Mouse (Mus musculus) lung, postnatal 0 days (tissue): ENCODE data around the gene Trmt2b. TPM values are rescaled to one million over a fixed set of nuclear protein-coding genes. Genes with fewer than 3 reads are reported as not detected.
"Not testable (repeated sequence)": the region's sequence is repeated elsewhere in the genome, so short reads cannot be mapped to it uniquely, and the experiment has no call there.

Experiments used
- ATAC-seq: fragments of 200-750 bp; cut with Nextera tagmentation; 2 replicates; pipeline ENCODE4 v1.8.0; 2017; ENCODE audit warnings: moderate library complexity
- DNase-seq: peaks from one replicate; pipeline ENCODE4 v3.0.0-alpha.2; 2016; ENCODE audit warnings: low spot score
- H3K27ac ChIP-seq: fragments of 300-500 bp; sonication (generic); 2 replicates; pipeline ENCODE4 v1.5.1; 2014; ENCODE audit warnings: antibody characterized with exemption, mild to moderate bottlenecking, low read length, mixed read lengths
- H3K27me3 ChIP-seq: fragments of 300-500 bp; sonication (generic); replicated peaks from 2 replicates; pipeline ENCODE4 v1.6.1; 2014; ENCODE audit warnings: low read length, mixed read lengths; ENCODE audit not compliant: insufficient read depth
- H3K36me3 ChIP-seq: fragments of 300-500 bp; sonication (generic); 2 replicates; pipeline ENCODE4 v1.6.1; 2014; ENCODE audit warnings: low read length, mixed read lengths; ENCODE audit not compliant: insufficient read depth
- H3K4me1 ChIP-seq: fragments of 300-500 bp; sonication (generic); 2 replicates; pipeline ENCODE4 v1.6.1; 2014; ENCODE audit warnings: antibody characterized with exemption, low read depth, low read length, mixed read lengths; ENCODE audit not compliant: insufficient read depth
- H3K4me2 ChIP-seq: fragments of 300-500 bp; sonication (generic); replicated peaks from 2 replicates; pipeline ENCODE4 v1.6.1; 2014; ENCODE audit warnings: low read depth, mild to moderate bottlenecking, low read length, moderate library complexity, mixed read lengths
- H3K4me3 ChIP-seq: fragments of 300-500 bp; sonication (generic); 2 replicates; pipeline ENCODE4 v1.5.1; 2014; ENCODE audit warnings: low read depth, low read length
- H3K9ac ChIP-seq: fragments of 300-500 bp; sonication (generic); replicated peaks from 2 replicates; pipeline ENCODE4 v1.6.1; 2014; ENCODE audit warnings: low read depth, mild to moderate bottlenecking
- H3K9me3 ChIP-seq: fragments of 300-500 bp; sonication (generic); 2 replicates; pipeline ENCODE4 v1.6.1; 2016; ENCODE audit warnings: low read length, mixed read lengths
- CTCF ChIP-seq: IDR thresholded peaks from 2 replicates; pipeline ENCODE4 v1.5.1; 2016; ENCODE audit warnings: antibody characterized with exemption, mild to moderate bottlenecking
- EP300 ChIP-seq: IDR thresholded peaks from 2 replicates; pipeline ENCODE4 v1.6.1; 2016; ENCODE audit warnings: antibody characterized with exemption, mild to moderate bottlenecking, control low read depth
- WGBS: fragments of 180-500 bp; shearing (Covaris S2); extraction: QIAGEN DNeasy Blood & Tissue Kit; methylation state at CpG from one replicate; pipeline ENCODE4 v1.1.7; 2014; 5-methylcytosine and 5-hydroxymethylcytosine counted together
- polyA plus RNA-seq: library from polyadenylated mRNA; unstranded; fragments of >200 nt; fragmentation: Nextera tagmentation; extraction: Ambion mirVana; gene quantifications from 2 replicates; pipeline ENCODE4 v1.2.1, GENCODE M21; 2015

Trmt2b gene
- polyA plus RNA-seq, 1 experiment from 2014 or later = 9.2 TPM

- TF ChIP-seq CTCF = no peak
- TF ChIP-seq EP300 = no peak
- Histone ChIP-seq H3K9ac (no peak overlapping the region), H3K27ac (no peak overlapping the region), H3K4me3 (no peak overlapping the region), H3K27me3 (no peaks in the 10 kb centered on the region), H3K4me2 (no peak overlapping the region), H3K4me1 (no peaks in the 10 kb centered on the region), H3K9me3 (no peaks in the 10 kb centered on the region), H3K36me3 (no peaks in the 10 kb centered on the region)
- WGBS = 88% methylated on average over 1 of the region's 1 CpGs
- no peak for DNase-seq
- no peak for ATAC-seq
These were observed 43.7 kb downstream of the Trmt2b start for GRCm38 (mm10) chrX:134233048-134233447.

- ATAC-seq (no peak), DNase-seq (no peak)
- Histone ChIP-seq H3K9ac (no peak within 1 kb of the TSS), H3K4me1 (no peaks in the 10 kb centered on the region), H3K9me3 (no peaks in the 10 kb centered on the region), H3K4me2 (no peak within 1 kb of the TSS), H3K4me3 (no peak within 1 kb of the TSS), H3K36me3 (no peaks in the 10 kb centered on the region), H3K27me3 (no peaks in the 10 kb centered on the region), H3K27ac (no peak within 1 kb of the TSS)
- 74% methylated on average over 4 of the region's 4 CpGs for WGBS
- no peak for TF ChIP-seq CTCF
- no peak for TF ChIP-seq EP300
These were observed 54.9 kb downstream of the Trmt2b start, which contains the start of gene Nox1 for GRCm38 (mm10) chrX:134221856-134222255. Gene Nox1 (minus strand): TSS chrX:134221956.

DNA sequence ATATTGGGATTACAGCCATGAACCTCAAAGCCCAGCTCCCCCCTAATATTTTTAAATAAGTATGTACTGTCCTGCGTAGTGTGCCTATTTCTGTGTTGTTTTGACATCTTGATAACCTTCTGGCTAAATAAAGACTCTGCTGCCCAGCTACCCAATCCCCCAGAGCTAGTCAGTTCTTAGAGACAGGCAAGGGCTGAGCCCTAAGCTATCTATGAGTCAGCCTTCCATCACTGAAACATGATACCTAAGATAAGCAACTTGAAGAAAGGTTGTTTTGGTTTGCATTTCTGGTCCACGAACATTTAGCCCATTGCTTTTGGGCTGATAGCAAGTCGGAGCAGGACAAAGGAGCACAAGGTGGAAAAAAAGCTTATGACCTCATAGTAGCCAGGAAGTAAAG, 56.2 kb downstream of the Trmt2b start:
- no peak overlapping the region for H3K9ac ChIP-seq
- no peaks in the 10 kb centered on the region for H3K36me3 ChIP-seq
- 57% methylated on average over 3 of the region's 3 CpGs for WGBS
- TF ChIP-seq CTCF (no peak), EP300 (no peak)
- H3K4me2 ChIP-seq = no peak overlapping the region
- ATAC-seq (no peak), DNase-seq (no peak)
- no peak overlapping the region for H3K4me3 ChIP-seq
- no peaks in the 10 kb centered on the region for H3K4me1 ChIP-seq
- H3K27me3 ChIP-seq = no peaks in the 10 kb centered on the region
- H3K9me3 ChIP-seq = no peaks in the 10 kb centered on the region
- no peak overlapping the region for H3K27ac ChIP-seq

DNA sequence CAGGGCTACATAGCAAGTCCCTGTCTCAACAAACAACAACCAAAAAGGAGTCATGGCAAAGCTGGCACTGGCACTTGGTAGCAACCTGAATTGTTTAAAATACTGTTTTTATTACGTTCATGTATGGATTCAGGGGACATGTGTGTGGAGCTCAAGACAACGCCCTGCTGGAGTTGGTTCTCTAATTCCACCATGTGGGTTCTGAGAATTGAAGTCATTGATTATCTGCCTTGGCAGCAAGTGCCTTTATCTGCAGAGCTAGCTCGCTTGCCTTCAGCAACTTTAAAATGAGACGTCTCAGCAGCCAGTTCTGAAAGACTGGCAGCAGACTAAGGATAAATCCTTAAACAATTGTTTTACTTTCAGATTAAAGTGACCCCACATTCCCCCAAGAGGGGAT, 58.6 kb downstream of the Trmt2b start:
- ATAC-seq = no peak
- Histone ChIP-seq H3K9ac (no peak overlapping the region), H3K4me2 (no peak overlapping the region), H3K36me3 (no peaks in the 10 kb centered on the region), H3K27me3 (no peaks in the 10 kb centered on the region), H3K4me1 (no peaks in the 10 kb centered on the region), H3K9me3 (no peaks in the 10 kb centered on the region), H3K27ac (no peak overlapping the region), H3K4me3 (no peak overlapping the region)
- 67% methylated on average over 4 of the region's 4 CpGs for WGBS
- no peak for DNase-seq
- TF ChIP-seq EP300 (no peak), CTCF (no peak)

GRCm38 (mm10) chrX:134211151-134211642, 65.6 kb downstream of the Trmt2b start:
- 80% methylated on average over 7 of the region's 7 CpGs for WGBS

DNA sequence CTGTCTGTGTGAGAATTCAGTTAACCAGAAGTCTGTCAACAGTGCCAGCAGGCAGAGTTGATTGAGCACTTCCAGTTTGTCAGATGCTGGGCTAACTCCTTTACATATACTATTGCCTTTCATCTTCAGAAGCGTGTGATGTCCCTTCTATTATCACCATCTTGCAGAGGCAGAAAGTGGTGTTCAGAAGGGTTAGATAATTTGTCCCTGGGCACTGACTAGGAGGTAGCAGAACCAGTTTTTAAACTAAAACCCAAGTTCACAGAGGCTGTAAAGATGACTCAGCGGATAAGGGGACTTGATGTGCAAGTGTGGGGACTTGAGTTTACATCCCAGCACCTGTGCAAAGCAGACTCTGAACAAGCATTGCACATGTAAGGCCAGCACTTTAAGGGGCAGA, 68.3 kb downstream of the Trmt2b start:
- 61% methylated on average over 2 of the region's 2 CpGs for WGBS
- Histone ChIP-seq H3K27me3 (no peaks in the 10 kb centered on the region), H3K4me3 (no peak overlapping the region), H3K36me3 (no peaks in the 10 kb centered on the region), H3K9ac (no peak overlapping the region), H3K4me1 (no peaks in the 10 kb centered on the region), H3K9me3 (no peaks in the 10 kb centered on the region), H3K27ac (no peak overlapping the region), H3K4me2 (no peak overlapping the region)
- ATAC-seq (no peak), DNase-seq (no peak)
- TF ChIP-seq CTCF (no peak), EP300 (no peak)

More at GRCm38 (mm10) chrX:134211151-134211642, 65.6 kb downstream of the Trmt2b start:
- TF ChIP-seq CTCF (no peak), EP300 (no peak)
- no peaks in the 10 kb centered on the region for H3K9me3 ChIP-seq
- no peak overlapping the region for H3K4me3 ChIP-seq
- no peak overlapping the region for H3K4me2 ChIP-seq
- no peaks in the 10 kb centered on the region for H3K27me3 ChIP-seq
- no peaks in the 10 kb centered on the region for H3K36me3 ChIP-seq
- H3K4me1 ChIP-seq = no peaks in the 10 kb centered on the region
- DNase-seq (no peak), ATAC-seq (no peak)
- H3K27ac ChIP-seq = no peak overlapping the region
- H3K9ac ChIP-seq = no peak overlapping the region

GRCm38 (mm10) chrX:134187201-134187600, 89.6 kb downstream of the Trmt2b start, which contains the start of gene Arl13a:
Gene Arl13a (plus strand): TSS chrX:134187501.
- H3K27ac ChIP-seq, H3K4me2 ChIP-seq, H3K27me3 ChIP-seq, H3K36me3 ChIP-seq, H3K4me3 ChIP-seq, H3K9me3 ChIP-seq, ATAC-seq, H3K9ac ChIP-seq, H3K4me1 ChIP-seq, DNase-seq: not testable (repeated sequence)
- 91% methylated on average over 8 of the region's 9 CpGs for WGBS
